ENCODE assay signal across 12 mouse cellular contexts in genomic region chr9:89976366-89976940, GRCm38 (mm10).
"Had no signal": no experiment of that assay in that cellular context is flagged by ENCODE, and none has a peak within 500 bp of the region (broad histone marks: within the 10 kb centered on the region; RNA-seq: fewer than 3 reads in every experiment).

No protein-coding gene starts in this region.

- H3K4me2 ChIP-seq: limb, embryonic 12.5 days; liver, embryonic 13.5 days; midbrain, embryonic 11.5 days; midbrain, embryonic 15.5 days; neural tube, embryonic 12.5 days had no signal

- H3K4me3 ChIP-seq: limb, embryonic 12.5 days; liver, embryonic 13.5 days; megakaryocyte, embryonic 14.5 days; midbrain, embryonic 15.5 days; neural tube, embryonic 12.5 days had no signal

- H3K27ac ChIP-seq: limb, embryonic 12.5 days; liver, embryonic 13.5 days; macrophage; midbrain, embryonic 15.5 days; neural tube, embryonic 12.5 days had no signal

- H3K4me1 ChIP-seq: limb, embryonic 12.5 days; liver, embryonic 13.5 days; midbrain, embryonic 15.5 days; neural tube, embryonic 12.5 days had no signal

- H3K9ac ChIP-seq: limb, embryonic 12.5 days; liver, embryonic 13.5 days; liver, postnatal 0 days; midbrain, embryonic 15.5 days; neural tube, embryonic 12.5 days had no signal

- H3K36me3 ChIP-seq: limb, embryonic 12.5 days; liver, embryonic 13.5 days; midbrain, embryonic 15.5 days; neural tube, embryonic 12.5 days had no signal

- DNase-seq: kidney, postnatal 36 days; liver; liver, embryonic 13.5 days; liver, postnatal 0 days; lung, postnatal 14 days; thymus, postnatal 4 days had no signal

- H3K27me3 ChIP-seq: liver, embryonic 13.5 days; midbrain, embryonic 15.5 days; neural tube, embryonic 12.5 days had no signal

- H3K9me3 ChIP-seq: limb, embryonic 12.5 days; liver, embryonic 13.5 days; megakaryocyte, embryonic 14.5 days; midbrain, embryonic 15.5 days; neural tube, embryonic 12.5 days had no signal

- ATAC-seq: liver, postnatal 0 days; midbrain, embryonic 15.5 days had no signal
